Mouse (Mus musculus): ENCODE results near the gene Supt20. TPM values are rescaled to one million over a fixed set of nuclear protein-coding genes. Genes with fewer than 3 reads are reported as not detected.

Gene Supt20
- polyA plus RNA-seq, 1 experiment, result 50.1 TPM

GRCm38 (mm10) chr3:54725344-54725743 lies 32.7 kb downstream of the Supt20 start:
- DNase-seq, result no peak
- WGBS, result 75% methylated on average over 2 of the region's 2 CpGs
- Histone ChIP-seq H3K4me1 (ENCODE audit: control insufficient read depth, insufficient read depth, low read length) (peaks cover 4% of the 10 kb centered on the region; the same call in 1 of the 2 replicates), H3K4me3 (replicated peaks; ENCODE audit: extremely low read depth, low read depth, low read length) (no peak overlapping the region)
- TF ChIP-seq POLR2A (IDR thresholded peaks at IDR 0.05; ENCODE audit: borderline replicate concordance, extremely low read depth, low read depth, low read length) (no peak), CTCF (IDR thresholded peaks at IDR 0.05; ENCODE audit: insufficient read depth, low read length) (no peak)

GRCm38 (mm10) chr3:54727588-54727987 lies 35.0 kb downstream of the Supt20 start:
- peaks cover 4% of the 10 kb centered on the region; the same call in 1 of the 2 replicates for H3K4me1 ChIP-seq (ENCODE audit: control insufficient read depth, insufficient read depth, low read length)
- H3K4me3 ChIP-seq (replicated peaks; ENCODE audit: extremely low read depth, low read depth, low read length), result no peak overlapping the region
- 92% methylated on average over 2 of the region's 2 CpGs for WGBS
- TF ChIP-seq POLR2A (IDR thresholded peaks at IDR 0.05; ENCODE audit: borderline replicate concordance, extremely low read depth, low read depth, low read length), result no peak
- no peak for TF ChIP-seq CTCF (IDR thresholded peaks at IDR 0.05; ENCODE audit: insufficient read depth, low read length)
- DNase-seq, result no peak

GRCm38 (mm10) chr3:54728100-54728499 lies 35.5 kb downstream of the Supt20 start:
- DNase-seq, result no peak
- TF ChIP-seq POLR2A (IDR thresholded peaks at IDR 0.05; ENCODE audit: borderline replicate concordance, extremely low read depth, low read depth, low read length) (no peak), CTCF (IDR thresholded peaks at IDR 0.05; ENCODE audit: insufficient read depth, low read length) (no peak)
- Histone ChIP-seq H3K4me1 (ENCODE audit: control insufficient read depth, insufficient read depth, low read length) (peaks cover 4% of the 10 kb centered on the region; the same call in 1 of the 2 replicates), H3K4me3 (replicated peaks; ENCODE audit: extremely low read depth, low read depth, low read length) (no peak overlapping the region)
- 87% methylated on average over 6 of the region's 6 CpGs for WGBS

- no peak for DNase-seq
- whole genome bisulfite sequencing, result 75% methylated on average over 8 of the region's 8 CpGs
- TF ChIP-seq POLR2A (IDR thresholded peaks at IDR 0.05; ENCODE audit: borderline replicate concordance, extremely low read depth, low read depth, low read length), result no peak
- no peak for TF ChIP-seq CTCF (IDR thresholded peaks at IDR 0.05; ENCODE audit: insufficient read depth, low read length)
Observed at GRCm38 (mm10) chr3:54731626-54732150, 39.1 kb downstream of the Supt20 start.

GRCm38 (mm10) chr3:54732371-54732770 lies 39.8 kb downstream of the Supt20 start:
- H3K4me1 ChIP-seq (ENCODE audit: control insufficient read depth, insufficient read depth, low read length), result no peaks in the 10 kb centered on the region
- TF ChIP-seq POLR2A (IDR thresholded peaks at IDR 0.05; ENCODE audit: borderline replicate concordance, extremely low read depth, low read depth, low read length), result no peak
- TF ChIP-seq CTCF (IDR thresholded peaks at IDR 0.05; ENCODE audit: insufficient read depth, low read length), result no peak
- 89% methylated on average over 4 of the region's 4 CpGs for WGBS
- no peak for DNase-seq
- H3K4me3 ChIP-seq (replicated peaks; ENCODE audit: extremely low read depth, low read depth, low read length), result no peak overlapping the region

More at GRCm38 (mm10) chr3:54731626-54732150, 39.1 kb downstream of the Supt20 start:
- Histone ChIP-seq H3K4me1 (ENCODE audit: control insufficient read depth, insufficient read depth, low read length) (no peaks in the 10 kb centered on the region), H3K4me3 (replicated peaks; ENCODE audit: extremely low read depth, low read depth, low read length) (no peak overlapping the region)

GRCm38 (mm10) chr3:54734411-54735246 lies 42.0 kb downstream of the Supt20 start:
- TF ChIP-seq CTCF (IDR thresholded peaks at IDR 0.05; ENCODE audit: insufficient read depth, low read length), result no peak
- peak; percentile 94 for TF ChIP-seq POLR2A (IDR thresholded peaks at IDR 0.05; ENCODE audit: borderline replicate concordance, extremely low read depth, low read depth, low read length)
- no peaks in the 10 kb centered on the region for H3K4me1 ChIP-seq (ENCODE audit: control insufficient read depth, insufficient read depth, low read length)
- peak overlapping the region; percentile 89 for H3K4me3 ChIP-seq (replicated peaks; ENCODE audit: extremely low read depth, low read depth, low read length)
- peak; percentile 87 for DNase-seq
- WGBS, result under 1% methylated on average over 84 of the region's 84 CpGs

GRCm38 (mm10) chr3:54735247-54736046 lies 42.8 kb downstream of the Supt20 start, which contains the start of the genes Exosc8 and Alg5:
Gene Exosc8, minus strand, starts transcription at chr3:54735393.
Gene Alg5, plus strand, starts transcription at chr3:54735539.
- H3K4me3 ChIP-seq (replicated peaks; ENCODE audit: extremely low read depth, low read depth, low read length), result peak within 1 kb of the TSS; percentile 94
- under 1% methylated on average over 65 of the region's 65 CpGs for WGBS
- no peaks in the 10 kb centered on the region for H3K4me1 ChIP-seq (ENCODE audit: control insufficient read depth, insufficient read depth, low read length)
- peak; percentile 92 for DNase-seq
- TF ChIP-seq POLR2A (IDR thresholded peaks at IDR 0.05; ENCODE audit: borderline replicate concordance, extremely low read depth, low read depth, low read length), result peak; percentile 69; the same call in 1 of the 2 replicates
- peak; percentile 63 for TF ChIP-seq CTCF (IDR thresholded peaks at IDR 0.05; ENCODE audit: insufficient read depth, low read length)

GRCm38 (mm10) chr3:54736101-54736927 lies 43.7 kb downstream of the Supt20 start:
- DNase-seq, result peak; percentile 18
- H3K4me3 ChIP-seq (replicated peaks; ENCODE audit: extremely low read depth, low read depth, low read length), result peak overlapping the region; percentile 94
- WGBS, result 47% methylated on average over 18 of the region's 18 CpGs
- TF ChIP-seq POLR2A (IDR thresholded peaks at IDR 0.05; ENCODE audit: borderline replicate concordance, extremely low read depth, low read depth, low read length) (no peak), CTCF (IDR thresholded peaks at IDR 0.05; ENCODE audit: insufficient read depth, low read length) (no peak)
- H3K4me1 ChIP-seq (ENCODE audit: control insufficient read depth, insufficient read depth, low read length), result no peaks in the 10 kb centered on the region

All from lung, adult 2 months (tissue).